Mouse (Mus musculus) lung, postnatal 14 days (tissue): ENCODE results near the gene Esyt1.
A peak's percentile ranks its signal among the peaks of the same experiment; 100 is the strongest.
"Not testable (repeated sequence)": the region's sequence is repeated elsewhere in the genome, so short reads cannot be mapped to it uniquely, and the experiment has no call there.

Experiments
- DNase-seq: peaks from one replicate; pipeline ENCODE4 v3.0.0; 2021

The Esyt1 gene

DNA sequence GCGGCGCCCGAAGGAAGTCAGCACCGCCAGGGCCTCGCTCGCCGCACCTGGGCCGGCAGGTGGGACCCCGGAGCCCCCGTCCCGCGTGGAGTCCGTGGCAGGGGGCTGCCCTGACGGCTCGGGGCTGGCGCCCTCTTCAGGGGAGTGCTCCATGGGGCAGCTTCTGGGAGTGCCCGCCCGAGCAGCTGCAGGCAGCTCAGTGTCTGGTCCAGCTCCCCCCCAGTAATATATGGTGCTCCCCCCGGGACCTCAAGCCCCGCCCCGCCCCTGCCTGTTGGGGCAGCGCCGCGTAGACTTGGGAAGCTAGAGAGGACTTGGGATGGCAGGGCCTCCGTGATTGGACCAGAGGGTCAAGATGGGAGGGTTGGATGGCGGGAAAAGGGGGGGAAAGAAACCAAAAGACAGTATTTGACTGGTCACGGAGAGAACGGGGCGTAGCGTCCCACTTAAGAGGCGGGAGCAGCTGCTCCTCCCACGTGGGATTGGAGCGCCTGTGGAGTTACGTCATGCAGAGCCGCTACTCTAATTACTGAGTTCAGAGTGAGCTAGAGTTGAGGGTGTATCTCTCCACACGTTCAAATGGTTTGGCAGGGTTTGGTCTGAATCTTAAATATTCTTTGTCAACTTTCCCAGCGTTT, at the start of gene Esyt1:
Gene Esyt1 (minus strand): TSS at position 201 of the 638 bp plus-strand sequence.
- DNase-seq, result peak; percentile 93

- no peak for DNase-seq
Observed at GRCm38 (mm10) chr10:128575063-128575462, 49.4 kb upstream of the Esyt1 start.

DNA sequence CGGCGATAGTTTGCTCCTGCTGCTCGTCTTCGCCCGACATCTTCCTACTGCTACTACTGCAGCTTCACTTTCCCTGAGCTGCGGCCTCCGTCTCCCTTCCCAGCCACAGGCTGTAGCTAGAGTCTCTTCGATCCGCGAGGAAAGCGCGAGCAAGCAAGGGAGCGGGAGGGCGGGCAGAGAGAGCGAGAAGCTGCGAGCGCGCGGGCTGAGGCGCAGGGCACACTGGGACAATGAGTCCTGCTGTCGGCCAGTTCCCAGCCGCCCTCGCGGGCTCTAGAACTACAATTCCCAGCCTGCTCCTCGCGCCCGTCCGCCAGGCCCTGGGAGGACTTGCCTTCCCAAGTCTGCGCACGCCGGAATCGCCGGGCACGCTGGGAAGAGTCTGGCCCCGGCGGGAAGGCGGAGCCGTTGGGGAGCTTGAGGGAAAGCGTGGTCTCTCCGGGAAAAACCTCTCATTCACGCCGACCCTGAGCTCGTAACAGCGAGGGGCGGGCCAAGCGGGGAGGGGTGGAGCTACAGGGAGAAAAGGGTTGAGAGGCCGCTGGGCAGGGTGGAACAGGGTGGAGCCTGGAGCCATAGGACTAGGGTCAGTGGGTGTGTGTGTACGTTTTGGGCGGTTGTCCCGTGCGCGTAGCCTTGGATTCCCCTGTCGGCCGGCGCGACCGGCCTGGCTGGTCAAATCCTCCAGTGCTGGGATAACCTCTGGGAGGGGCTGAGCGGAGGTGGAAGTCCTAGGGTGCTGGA, 40.3 kb upstream of the Esyt1 start, which contains the start of gene Pa2g4:
Gene Pa2g4 (minus strand): TSS at position 200 of the 744 bp plus-strand sequence.
- DNase-seq, result peak; percentile 97

- peak; percentile 24 for DNase-seq
Observed at GRCm38 (mm10) chr10:128565206-128565787, 39.6 kb upstream of the Esyt1 start.

DNA sequence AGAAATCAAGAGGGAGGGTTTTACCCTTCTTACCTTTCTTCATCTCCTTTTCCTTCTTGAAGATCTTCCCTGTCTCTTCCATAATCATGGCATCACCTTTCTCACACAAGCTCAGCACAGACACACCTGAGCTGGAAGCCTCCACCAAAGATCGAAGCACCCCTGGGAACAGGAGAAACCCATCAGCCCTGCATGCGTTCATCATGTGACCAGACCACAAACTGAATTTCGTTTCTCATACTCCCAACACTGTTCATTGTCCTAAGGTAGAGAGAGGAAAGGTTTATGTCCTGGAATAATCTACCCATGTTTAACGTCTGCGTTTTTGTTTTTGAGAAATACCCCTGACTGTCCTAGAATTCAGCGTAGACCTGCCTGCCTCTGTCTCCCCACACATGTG, 37.9 kb upstream of the Esyt1 start:
- no peak for DNase-seq

- DNase-seq, result no peak
Observed at GRCm38 (mm10) chr10:128556963-128557362, 31.3 kb upstream of the Esyt1 start.

GRCm38 (mm10) chr10:128556286-128556685, 30.6 kb upstream of the Esyt1 start:
- DNase-seq, result no peak

- DNase-seq, result not testable (repeated sequence)
Observed at GRCm38 (mm10) chr10:128555567-128555966, 29.9 kb upstream of the Esyt1 start.

DNA sequence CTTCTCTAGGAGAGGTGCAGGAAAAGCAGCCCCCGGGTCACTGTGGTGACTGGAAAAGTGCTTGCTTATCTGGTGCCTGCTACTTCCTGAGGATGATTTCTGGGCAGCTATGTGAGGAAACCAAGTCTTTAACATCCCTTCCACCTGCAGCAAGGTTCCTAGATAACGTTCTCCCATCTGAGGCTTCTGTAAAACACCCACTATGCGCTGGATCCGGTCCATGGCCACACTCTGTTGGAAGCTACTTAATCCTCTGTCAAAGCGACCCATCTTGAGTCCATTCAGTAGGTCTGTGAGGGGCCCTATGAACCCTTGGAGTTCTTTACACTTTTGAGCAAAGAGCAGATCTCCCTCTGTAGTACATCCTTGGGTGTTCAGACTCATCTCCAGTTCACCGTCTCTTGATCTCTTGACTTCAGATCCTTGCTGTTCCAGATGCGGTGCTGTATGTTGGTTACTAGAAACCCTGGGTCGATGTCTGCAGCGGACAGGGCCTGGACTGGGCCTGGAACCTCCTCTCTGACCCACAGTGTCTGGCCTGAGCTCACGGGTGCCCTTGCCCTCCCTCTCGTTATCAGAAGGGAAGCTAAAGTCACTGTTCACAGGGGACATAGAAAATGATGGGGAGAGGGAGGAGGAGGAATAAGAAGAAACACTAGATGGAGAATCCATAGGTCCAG, 24.6 kb upstream of the Esyt1 start:
- not testable (repeated sequence) for DNase-seq

DNA sequence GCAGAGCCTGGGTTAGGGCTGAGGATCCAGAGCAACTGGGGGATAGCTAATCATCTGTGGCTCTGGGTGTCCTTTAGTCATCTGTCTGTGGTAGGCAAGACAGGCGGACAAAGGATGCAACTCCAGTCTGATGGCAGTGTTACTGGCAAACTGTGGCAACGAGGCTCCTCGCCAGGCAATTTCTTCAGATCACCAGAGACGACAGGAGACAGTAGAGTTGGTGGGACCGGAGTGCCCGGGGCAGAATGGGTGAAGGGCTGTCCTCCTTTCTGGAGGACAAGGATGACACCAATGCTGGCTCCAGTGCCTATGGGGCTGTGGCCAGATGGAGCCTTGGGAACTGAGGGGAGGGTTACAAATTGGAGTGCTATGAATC, 24.0 kb upstream of the Esyt1 start:
- DNase-seq, result not testable (repeated sequence)

DNA sequence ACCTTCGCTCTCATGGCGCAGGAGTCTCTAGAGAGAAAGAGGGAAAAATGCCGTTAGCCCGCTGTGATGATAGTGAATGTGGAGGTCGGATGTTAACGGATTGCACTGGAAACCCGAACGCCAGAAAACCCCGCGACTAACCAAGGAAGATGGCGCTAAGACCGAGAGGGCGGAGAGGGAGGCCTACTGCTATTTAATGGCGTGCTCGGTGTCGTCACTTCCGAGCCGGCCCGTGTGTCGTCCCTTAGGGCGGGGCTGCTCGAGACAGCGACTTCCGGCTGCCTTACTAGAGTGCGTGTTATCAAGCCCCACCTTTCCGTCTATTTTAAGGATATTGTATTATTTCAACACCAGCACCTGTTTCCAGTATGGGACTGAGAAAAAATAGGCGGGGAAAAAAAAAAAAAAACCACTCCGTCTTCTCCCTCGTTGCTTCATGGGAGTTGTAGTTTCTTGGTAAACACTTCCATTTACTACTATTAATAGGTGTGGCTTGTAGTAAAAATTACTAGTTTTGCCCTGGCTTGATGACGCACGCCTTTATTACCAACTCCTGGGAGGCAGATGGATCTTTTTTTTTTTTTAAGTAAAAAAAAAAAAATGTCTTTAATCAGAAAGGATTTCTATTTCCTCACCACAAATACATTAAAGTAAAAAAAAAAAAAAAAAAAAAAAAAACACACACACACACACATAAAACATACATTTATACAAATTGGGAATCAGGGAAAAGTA, 23.4 kb upstream of the Esyt1 start, which contains the start of gene Rpl41:
Gene Rpl41 (minus strand): TSS at position 359 of the 735 bp plus-strand sequence.
- DNase-seq, result peak; percentile 91

- DNase-seq, result not testable (repeated sequence)
Observed at GRCm38 (mm10) chr10:128548051-128548791, 22.6 kb upstream of the Esyt1 start.

DNA sequence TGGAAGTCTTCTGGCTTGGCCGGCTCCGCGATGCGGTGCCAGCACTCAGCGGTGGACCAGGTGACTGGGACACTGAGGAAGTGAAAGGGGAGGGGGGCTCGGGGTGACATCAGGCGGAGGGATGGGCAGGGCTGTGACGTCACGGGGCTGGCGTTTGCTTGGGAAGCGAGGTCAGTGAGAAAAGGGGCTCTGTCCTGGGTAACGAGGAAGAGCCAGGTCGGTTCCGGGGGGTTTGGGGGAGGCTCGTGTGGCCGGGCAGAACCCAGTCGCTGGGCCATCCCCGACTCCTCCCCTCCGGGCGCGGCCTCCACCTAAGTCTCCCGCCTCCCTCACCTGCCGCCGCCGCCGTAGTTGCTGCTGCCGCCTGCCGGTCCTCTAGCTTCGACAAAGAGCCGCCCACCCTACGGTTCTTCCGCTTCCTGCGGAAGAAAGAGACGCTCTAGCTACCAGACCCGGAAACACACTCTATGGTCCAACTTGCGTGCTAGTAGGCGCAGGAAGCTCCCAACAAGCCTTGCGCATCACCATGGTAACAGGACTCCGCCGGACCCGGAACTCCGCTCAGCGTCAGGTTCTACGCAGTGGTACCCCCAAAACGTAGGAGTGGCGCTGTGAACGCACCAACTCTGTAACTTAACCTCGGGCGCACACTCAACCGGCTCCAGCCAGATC, 21.8 kb upstream of the Esyt1 start, which contains the start of gene Zc3h10:
Gene Zc3h10 (minus strand): TSS at position 414 of the 672 bp plus-strand sequence.
- DNase-seq, result peak; percentile 92

DNA sequence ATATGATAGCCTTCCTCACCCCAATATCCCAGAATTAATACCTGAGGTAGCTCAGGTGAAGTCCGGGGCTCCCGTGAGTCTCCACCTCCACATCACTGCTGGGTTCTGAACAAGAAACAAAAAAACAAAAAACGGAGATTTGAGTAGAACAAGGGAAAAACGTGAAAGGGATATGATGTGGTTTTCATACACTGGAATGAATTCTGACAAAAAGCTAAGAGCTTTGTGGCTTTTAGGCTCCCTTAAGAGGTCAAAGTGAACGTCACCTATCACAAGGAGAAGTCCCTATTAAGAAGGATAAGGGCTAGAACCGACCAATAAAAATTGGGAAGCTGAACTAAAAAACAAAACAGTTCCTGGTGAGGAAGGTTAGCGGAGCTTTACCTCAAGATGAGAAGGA, 21.1 kb upstream of the Esyt1 start:
- no peak for DNase-seq

DNA sequence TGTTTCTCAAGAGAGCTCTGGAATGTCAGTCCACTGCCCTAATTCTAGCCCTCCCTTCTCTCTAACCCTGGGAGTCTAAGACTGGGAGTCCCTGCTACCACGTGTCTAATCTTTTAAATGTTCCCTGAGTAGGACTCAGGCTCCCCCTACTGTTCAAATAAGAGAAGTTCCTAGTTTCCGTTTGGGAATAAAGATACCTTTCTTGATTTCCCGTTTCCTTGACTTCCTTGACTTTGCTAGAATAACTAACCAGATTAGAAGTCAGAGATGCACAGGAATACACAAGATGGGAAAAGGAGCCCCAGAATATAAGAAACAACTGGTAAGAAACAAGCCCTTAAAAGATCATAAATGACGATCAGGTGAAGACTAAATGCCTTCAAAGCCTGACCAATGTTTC, 20.7 kb upstream of the Esyt1 start:
- DNase-seq, result no peak

GRCm38 (mm10) chr10:128545570-128545898, 19.9 kb upstream of the Esyt1 start:
- no peak for DNase-seq

- no peak for DNase-seq
Observed at GRCm38 (mm10) chr10:128544674-128545569, 19.3 kb upstream of the Esyt1 start.

- DNase-seq, result no peak
Observed at GRCm38 (mm10) chr10:128544151-128544657, 18.5 kb upstream of the Esyt1 start.

DNA sequence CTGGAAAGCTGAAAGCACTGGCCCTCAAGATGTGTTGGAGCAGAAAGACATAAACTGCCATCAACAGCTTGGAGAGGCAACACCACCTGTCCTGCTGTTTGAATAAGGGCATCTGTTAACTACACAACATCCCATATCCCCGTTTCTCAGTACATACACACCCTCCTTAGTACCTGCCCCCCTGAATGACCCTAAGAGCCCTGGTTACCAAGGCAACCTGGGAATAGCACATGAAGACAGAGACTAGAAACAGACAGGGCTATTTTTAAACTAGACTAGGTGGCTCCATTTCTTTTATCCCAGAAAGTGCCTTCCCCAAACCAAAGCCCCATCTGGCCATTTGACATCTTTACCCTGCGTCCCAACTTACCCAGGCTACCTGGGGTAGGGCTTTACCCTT, 17.4 kb upstream of the Esyt1 start:
- no peak for DNase-seq

DNA sequence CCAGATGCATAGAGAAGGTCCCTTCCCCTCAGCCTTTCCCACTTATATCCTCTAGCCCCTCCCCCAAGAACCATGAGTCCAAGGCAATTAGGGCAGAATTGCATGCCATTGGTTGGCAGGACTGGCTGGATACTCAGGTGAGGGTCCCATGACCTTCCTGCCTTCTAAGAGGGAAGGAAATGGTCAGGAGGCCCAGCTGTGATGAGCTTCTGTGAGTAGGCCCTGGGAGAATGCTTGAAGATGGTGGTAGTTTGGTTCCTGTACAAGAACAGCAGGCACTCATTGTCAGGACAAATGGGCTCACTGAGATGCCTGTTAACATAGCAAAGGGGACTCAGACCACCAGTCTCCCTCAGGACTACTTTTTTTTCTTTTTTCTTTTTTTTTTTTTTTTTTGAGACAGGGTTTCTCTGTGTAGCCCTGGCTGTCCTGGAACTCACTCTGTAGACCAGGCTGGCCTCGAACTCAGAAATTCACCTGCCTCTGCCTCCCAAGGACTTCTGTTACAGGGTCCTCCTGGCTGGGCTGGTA, 12.7 kb upstream of the Esyt1 start:
- DNase-seq, result no peak
